Mouse (Mus musculus) kidney, postnatal 14 days (tissue): ENCODE results near the gene Gipc1.

Source experiments
- DNase-seq: peaks from one replicate; pipeline ENCODE4 v3.0.0; 2022; ENCODE audit warnings: mixed read lengths

Gipc1 gene

DNA sequence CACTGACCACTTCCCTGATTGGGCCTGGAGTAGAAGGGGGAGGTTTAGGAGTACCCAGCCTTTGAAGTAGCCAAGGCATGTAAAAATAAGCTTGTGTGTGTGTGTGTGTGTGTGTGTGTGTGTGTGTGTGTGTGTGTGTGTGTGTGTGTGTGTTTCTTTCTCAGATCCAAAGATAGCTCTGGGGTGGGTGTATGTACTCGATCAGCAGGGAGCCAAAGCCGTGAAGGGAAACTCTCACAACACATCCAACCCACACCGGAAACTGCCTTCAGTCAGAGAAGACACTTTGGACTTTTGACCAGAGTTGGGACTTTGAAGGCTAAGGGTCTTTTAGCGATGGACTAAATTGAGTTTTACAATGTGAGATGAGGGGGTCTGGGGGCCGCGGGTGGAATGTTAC, 2.8 kb upstream of the Gipc1 start:
- no peak for DNase-seq

DNA sequence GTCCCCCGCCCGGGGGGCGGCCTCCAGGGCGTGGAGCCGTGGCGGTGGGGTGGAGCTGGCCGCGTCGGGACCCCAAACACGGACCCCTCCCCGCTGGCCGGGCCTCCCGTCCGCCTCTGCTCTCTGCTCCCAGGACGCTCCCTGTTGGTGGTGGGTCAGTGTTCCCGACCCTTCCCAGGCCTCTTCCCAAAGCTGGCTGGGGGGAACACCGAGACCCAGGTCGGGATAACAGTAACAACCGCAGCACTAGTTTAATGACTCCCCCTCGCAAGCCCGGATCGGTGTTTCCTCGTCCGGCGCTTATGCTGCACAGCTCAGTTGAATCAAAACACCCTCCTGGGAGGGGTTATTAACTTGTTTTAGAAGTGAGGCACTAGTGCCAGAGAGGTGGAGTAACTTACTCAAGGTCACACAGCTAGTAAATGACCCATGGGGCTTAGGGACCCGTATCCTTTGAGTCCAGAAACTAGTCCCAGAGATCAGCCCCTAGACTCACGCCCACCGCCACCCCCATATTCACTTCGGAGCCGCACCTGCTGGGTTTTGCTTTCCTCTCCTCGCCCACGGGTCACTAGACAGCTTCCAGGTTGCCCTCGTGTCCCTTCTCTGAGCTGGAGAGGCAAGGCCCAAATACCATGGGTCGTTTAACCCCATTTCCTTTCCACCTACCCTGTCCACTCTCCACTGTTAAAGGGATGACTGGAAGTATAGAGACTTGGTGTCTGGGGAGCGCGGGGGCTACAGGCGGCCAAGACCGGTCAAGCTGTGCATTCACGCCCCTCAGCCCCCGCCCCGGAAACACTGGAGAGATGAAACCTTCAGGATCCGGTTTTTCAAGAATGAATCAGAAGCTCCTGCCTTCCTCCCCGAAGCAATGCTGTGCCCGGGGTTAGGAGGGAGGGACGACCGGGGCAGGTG, 526 bp downstream of the Gipc1 start:
- no peak for DNase-seq

DNA sequence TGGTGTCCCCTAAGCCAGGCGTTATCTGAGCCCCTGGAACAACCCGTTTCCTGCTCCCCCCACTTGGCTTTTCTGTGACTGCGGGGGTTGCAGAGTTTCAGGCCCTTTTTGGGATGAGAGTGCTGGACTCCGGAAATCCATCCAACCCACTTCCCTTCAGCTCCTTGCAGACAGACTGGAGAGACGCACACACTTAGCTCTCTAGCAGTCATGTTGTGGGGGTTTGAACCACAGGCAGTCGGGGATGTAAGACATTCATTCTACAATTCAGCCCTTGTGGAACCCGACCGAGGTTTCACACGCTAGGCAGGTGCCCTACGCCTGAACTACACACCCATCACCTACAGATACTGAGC, 1.2 kb downstream of the Gipc1 start:
- no peak for DNase-seq

DNA sequence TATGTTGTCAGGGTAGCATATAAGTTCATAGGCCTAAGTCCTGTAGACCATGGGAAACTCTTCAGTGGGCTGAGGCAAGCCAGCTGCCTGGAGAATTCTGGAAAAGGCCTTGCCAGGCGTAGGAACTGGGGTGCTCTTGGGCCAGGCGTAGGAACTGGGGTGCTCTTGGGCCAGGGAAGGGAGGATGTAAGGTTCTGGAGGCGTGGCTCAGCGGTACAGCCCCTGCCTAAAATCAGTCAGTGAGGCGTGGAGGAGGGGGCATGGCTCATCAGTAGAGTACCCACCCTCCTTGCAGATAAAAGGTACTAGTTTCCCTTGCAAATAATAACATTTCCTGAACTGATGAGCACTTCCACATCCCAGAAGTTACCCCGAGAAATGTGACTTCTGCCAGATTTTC, 2.2 kb downstream of the Gipc1 start:
- no peak for DNase-seq

DNA sequence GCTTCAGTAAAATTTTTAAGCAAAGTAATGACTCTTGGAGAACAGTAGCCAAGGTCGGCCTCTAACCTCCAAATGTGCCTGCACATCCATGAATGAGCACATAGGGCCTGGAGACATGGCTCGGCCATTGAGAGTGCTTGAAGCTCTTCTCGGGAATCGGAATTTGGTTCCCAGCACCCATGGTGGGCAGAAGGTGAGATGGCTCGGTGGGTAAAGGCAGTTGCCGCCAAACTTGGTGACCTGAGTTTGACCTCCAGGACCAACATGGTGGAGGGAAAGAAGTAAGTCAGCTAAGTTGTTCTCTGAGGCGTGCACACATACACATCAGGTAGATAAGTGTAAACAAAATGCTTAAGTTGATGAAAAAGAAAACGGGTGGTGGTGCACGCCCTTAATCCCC, 3.6 kb downstream of the Gipc1 start:
- no peak for DNase-seq

DNA sequence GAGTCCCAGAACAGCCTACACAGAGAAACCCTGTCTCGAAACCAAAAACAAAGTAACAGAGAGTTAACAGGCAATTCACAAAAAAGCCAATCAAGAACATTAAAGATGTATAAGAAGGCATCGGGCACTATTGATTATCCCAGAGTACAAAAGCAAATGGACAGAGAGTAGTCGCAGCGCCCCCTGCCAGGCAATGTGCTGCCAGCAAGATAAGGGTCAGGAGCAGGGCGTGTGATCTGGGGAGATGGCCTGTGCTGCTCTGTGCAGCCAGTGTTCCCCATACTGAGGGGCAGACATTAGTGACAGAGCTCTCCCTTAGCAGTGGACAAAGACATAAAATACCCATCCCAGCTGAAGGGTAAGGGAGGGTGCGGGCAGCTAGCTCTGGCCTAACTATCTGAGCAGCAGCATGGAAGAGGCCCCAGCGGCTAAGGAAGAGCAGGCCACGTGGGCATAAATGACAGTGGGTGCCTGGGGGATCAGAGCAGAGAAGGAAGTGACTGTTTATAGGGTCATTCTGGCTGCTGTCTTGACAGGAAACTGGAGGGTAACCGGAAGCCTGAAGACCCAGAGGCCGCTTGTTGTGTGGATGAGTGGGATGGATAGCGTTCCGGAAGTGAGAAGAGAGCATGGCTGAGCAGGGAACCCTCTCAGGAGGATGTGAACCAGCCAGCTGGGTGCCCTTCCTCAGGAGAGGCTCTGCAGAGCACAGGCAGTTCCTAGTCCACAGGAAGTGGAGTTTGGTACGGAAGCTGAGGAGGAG, 4.2 kb downstream of the Gipc1 start:
- peak; percentile 66 for DNase-seq

DNA sequence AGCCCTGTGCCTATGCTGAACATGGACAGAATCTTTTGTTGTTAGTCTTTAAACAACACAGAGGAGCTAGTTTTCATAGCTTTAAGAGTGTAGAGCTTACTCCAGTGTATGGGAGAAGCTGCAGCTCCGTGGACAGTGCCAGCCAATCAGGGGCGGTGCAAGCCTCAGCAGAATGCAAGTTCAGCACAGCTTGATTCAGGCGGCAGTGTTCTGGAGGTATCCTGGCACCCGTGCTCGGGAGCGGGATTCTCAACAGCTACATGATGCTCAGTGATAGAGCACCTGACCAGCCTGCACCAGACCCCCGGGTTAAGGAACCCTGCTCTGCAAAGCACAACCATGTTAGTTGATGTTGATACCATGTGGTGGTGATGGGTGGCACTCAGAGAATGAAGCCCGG, 8.1 kb downstream of the Gipc1 start:
- no peak for DNase-seq

DNA sequence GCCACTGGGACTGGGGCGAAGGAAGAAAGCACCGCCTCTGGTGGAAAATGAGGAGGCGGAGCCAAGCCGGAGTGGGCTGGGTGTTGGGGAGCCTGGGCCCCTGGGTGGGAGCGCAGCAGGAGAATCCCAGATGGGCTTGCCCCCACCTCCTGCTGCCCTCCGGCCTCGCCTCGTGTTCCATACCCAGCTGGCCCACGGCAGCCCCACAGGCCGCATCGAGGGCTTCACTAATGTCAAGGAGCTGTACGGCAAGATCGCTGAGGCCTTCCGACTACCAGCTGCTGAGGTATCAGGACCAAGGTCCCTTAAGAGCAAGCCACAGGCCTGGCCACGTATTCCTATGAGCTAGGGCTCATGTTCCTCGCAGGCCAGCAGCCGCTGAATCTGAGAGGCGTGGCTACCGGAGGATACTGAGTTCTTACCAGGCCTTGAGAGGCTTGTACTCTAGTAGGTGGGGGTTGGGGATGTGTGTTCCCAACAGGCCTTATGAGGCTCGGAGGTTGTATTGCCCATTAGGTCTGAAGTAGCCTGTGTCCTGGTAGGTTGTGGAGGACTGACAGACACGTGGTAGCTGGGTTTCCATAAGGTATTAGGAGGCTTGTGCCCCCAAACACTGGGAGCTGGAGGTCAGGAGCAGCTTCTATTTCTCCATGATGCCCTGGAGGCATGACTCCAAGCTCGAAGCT, 8.7 kb downstream of the Gipc1 start:
- peak; percentile 62 for DNase-seq

DNA sequence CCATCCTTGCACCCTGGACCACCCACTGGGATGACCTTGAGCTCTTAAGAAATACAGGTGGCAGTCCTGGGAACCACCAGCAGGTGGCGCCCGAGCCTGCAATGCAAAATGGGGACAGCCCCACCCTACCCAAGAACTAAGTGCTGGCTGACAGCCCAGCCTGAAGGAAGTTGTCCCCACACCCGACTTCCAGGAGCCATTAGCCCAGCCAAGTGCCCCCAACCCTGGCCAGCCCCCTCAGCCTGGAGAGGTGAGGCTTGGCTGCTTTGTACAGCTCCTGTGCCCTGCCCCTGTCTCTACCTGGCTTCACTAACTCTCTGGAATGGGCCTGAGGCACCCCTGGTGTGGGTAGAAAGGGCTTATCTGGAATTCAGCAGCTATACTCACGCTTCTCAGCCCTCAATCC, 9.9 kb downstream of the Gipc1 start:
- DNase-seq, result peak; percentile 95

DNA sequence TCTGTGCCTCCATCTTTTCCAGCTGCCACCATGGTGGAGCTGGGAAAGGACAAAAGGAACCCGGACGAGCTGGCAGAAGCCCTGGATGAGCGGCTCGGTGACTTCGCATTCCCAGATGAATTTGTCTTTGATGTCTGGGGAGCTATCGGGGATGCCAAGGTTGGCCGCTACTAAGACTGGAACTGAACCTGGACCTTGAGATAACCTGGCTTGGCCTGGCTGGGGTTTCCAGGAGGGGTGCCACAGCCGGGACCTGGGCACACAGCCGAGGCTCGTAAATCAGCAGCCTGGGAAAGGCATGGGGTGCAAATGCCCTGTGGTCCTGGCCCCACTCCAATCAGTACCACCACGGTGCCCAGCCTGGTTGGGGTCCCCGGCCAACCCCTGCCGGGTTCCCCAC, 11.6 kb downstream of the Gipc1 start:
- no peak for DNase-seq

DNA sequence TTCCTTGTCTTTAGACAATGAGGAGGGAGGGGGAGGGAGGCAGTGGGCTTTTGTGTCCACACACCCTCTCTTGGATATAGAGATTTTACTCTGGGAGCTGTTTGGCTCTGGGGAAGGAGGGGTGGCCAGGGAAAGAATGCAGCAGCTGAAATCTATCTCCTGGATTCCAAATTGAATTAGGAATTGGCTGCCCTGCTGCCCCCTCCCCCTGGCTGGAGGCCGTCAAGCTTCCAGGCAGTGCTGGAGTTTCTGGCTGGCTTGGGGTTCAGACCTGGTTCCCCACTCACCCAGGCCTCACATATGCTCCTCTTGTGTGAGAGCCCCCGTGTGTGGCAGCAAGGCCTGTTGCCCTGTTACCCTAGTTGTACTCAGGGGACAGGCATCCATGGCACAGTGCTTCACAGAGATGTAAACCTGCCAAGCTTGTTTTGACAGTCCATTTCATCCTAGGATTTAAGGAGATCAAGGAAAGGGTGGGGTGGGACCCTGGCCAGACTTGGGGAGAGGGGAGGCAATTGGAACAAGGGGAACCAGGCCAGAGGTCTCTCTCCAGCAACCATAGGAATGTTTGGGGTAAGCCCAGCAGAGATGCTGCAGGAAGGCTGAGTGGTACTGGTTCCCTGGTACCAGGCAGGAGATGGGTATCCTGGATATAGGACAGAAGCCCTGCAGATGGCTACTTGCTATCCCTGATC, 12.6 kb downstream of the Gipc1 start:
- peak; percentile 71 for DNase-seq

DNA sequence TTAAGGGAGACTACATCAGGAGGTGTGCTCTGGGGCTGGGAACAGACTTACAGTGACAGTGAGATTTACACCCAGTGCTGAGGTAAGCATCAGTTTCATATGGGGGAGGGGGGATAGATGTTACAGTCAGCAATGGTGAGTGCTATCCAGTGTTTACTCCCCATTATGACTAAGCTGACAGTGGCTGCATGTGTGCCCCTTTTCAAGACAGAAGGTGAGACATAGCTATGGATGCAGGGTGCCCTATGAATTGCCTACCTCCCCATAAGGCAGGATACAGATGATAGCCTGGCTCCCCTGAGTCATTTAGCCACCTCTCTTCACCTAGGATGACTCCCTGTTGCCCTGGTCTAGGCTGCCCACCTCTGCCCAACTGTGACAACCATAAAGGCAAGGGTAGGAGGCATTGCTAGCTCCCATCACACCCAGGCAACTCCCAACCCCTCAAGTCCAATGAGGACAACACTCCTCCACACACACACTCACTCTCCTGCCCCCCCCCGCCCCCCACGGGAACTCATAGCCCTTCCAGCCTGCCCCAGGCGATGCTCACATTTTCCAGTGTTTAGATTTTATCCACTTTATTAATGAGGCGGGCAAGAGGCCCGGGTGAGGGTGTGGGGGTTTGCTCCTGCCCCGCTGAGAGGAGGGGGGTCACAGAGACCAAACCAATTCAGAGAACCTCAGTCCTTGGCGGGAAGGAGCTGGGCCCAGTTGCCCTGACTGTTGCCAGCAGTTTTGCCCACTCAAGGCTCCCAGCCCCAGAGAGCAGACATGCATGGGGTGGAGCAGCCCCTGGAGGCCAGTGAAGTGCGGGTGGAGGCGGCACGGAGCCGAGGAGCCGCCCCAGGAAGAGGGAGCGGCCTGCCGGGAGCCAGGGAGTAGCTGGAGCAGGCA, 13.7 kb downstream of the Gipc1 start, which contains the start of gene Ptger1:
Gene Ptger1 (plus strand): TSS at position 710 of the 897 bp plus-strand sequence.
- DNase-seq, result peak; percentile 79

DNA sequence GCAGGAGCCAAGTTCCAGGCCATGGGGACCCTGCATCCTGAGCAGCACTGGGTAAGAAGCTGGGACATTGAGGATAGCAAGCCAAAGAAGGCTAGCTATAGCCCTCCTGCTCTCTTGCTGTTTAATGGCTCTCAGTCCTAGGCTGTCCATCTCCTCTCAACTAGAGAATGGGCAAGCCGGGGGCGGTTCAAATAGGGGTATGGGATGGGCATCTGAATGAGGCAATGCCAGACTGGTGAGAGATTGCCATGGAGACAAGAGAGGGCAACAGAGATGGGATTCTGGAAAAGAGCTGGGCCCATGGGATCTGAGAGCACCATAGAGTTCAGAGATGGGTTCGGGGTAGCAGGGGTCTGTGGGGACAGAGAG, 14.4 kb downstream of the Gipc1 start:
- no peak for DNase-seq

DNA sequence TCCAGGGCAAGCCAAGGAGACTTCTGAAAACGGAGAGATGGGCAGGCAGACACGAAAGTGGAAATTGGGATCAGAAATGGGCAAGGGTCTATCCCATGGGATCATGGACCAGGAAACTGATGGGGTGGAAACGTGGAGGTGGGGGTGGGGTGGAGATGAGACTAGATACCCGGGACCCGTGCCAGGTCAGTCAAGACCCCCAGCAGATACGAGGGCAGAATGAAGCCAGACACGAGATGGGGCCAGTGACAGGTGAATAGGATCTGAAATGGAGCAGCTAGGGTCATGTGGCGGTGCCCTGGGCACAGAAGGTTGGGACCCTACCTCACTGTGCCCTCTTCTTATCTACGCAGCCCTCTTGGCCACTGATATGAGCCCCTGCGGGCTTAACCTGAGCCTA, 15.0 kb downstream of the Gipc1 start:
- DNase-seq, result no peak

DNA sequence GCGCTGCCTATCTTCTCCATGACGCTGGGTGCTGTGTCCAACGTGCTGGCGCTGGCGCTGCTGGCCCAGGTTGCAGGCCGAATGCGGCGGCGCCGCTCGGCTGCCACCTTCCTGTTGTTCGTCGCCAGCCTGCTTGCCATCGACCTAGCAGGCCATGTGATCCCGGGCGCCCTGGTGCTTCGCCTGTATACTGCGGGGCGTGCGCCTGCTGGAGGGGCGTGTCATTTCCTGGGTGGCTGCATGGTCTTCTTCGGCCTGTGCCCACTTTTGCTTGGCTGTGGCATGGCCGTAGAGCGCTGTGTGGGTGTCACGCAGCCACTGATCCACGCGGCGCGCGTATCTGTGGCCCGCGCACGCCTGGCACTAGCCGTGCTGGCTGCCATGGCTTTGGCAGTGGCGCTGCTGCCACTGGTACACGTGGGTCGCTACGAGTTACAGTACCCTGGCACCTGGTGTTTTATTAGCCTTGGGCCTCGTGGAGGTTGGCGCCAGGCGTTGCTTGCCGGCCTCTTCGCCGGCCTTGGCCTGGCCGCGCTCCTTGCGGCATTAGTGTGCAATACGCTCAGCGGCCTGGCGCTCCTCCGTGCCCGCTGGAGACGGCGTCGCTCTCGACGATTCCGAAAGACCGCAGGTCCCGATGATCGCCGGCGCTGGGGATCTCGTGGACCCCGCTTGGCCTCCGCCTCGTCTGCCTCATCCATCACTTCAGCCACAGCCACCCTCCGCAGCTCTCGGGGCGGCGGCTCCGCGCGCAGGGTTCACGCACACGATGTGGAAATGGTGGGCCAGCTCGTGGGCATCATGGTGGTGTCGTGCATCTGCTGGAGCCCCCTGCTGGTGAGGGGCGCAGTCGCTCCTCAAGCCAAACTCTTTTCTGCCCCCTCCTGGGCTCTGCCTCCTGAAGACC, 15.8 kb downstream of the Gipc1 start:
- DNase-seq, result peak; percentile 78

DNA sequence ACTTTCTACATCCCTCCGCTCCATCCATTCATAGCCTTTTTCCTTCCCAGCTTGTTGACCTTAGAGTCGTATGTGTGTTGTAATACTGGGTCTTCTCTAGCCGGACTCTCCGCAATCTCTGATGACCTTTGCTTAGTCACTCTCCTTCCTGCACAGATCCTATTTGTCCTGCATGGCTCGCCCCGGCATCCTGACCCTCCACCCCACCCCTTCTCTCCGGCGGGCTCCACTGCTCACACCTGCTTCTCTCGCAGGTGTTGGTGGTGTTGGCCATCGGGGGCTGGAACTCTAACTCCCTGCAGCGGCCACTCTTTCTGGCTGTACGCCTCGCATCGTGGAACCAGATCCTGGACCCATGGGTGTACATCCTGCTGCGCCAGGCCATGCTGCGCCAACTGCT, 16.5 kb downstream of the Gipc1 start:
- DNase-seq, result no peak

DNA sequence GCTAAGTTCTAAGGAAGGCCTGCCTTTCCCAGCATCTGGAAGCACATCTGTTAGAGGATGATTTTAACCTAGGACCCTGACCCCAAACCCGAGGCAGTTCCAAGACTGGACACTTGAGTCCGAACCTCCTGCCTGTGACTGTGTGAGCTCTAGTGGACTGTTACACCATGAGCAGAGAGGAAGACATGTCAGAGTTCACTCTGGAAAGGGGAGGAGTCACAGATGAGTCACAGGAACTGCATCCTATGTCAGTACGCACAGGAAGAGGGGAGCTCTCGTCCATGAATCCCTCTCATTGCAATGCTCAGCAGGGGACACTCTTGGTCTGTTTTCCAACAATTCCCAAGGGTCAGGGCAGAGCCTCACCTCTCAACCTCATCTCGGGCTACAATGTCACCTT, 20.5 kb downstream of the Gipc1 start:
- DNase-seq, result no peak

DNA sequence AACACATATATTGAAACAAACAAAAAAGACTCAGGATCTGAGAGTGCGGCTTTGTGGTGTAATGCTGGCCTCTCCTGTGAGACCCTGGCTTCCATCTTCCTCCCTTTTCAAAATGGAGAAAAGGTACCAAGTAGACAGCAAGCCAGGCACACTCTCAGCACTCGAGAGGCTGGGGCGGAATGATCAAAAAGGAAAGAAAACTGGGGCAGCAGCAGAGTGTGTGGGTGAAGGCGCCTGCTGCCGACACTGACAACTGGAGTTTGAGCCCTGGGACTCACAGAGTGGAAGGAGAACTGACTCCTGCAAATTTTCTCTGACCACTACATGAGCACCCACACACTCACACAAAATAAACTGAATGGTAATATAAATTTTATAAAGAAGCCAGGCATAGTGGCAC, 22.0 kb downstream of the Gipc1 start:
- DNase-seq, result no peak

DNA sequence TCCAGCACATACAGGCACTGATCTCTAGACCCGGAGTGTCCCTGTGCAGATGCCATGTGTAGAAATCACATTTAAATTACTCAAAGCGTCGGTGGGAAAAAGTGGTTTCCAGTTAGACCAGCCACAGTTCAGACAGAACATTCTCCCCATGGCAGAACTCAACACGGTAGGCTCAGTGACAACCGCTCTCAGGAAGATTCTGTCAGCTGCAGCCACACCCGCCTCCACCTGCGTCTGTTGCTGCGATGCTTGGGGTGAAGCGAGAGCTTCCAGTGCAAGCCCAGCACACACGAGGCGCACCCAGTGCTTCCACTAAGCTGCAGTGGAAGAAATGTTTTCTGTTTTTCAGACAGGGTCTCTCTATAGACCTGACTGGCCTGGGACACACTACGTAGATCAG, 27.4 kb downstream of the Gipc1 start:
- DNase-seq, result no peak

DNA sequence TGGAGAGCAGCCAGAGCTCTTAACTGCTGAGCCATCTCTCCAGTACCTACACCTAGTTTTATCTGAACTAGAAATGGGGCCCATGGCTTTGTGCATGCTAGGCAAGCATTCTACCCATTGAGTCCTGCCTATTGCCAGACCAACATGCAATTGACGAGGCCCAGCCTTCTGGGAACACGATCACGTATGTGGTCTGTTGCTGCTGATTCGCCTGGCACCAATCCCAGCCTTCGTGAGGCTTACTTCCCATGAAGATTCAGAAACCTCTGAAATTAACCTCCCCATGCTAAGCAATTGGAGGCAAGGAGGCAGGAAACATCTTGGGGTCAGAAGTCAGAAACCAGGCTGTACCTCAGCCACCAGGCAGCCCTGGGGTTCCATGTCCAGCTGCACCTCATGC, 28.1 kb downstream of the Gipc1 start:
- DNase-seq, result no peak

DNA sequence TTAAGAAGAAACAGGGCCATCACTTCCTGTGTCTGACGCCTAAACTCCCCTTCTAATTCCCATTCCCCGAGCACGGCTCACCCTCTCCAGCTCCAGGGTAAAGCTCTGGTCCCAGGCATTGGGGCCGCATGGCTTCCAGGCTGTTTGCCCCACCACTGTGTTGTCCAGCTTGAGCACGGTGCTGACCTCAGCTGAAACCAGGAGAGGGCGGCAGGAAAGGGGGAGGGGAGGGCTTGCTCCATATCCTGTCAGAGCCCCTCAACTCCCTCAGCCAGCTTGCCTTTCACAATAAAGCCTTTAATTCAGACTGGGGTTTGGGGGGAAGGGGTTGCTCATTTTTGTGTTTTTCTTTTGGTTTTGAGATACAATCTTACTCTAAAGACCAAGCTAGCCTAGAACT, 28.6 kb downstream of the Gipc1 start:
- peak; percentile 51 for DNase-seq
